Mouse (Mus musculus): ENCODE results near the gene Camkk2. TPM values are rescaled to one million over a fixed set of nuclear protein-coding genes. Genes with fewer than 3 reads are reported as not detected.

The Camkk2 gene
- polyA plus RNA-seq, 1 experiment from 2014 or later = 43.1 TPM

DNA sequence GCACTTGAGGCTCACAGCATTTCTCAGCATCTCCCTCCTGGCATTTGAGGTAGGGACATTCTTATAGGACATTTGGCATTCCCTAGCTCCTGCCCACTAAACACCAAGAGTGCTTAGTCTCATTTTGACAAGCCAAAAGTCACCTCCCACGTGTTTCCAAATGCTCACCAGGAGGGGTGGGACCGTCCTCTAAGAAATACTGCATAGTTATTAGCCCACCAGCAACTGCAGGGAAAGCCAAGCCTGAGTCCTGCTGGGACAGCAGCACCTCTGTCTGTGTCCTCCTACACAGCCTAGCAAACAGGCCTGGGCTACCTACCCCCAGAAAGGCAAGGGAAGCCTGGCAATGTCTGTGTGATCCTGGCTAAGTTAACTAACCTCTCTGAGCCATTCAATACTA lies 1.9 kb downstream of the Camkk2 start:
- Histone ChIP-seq H3K36me3 (peaks cover 4% of the 10 kb centered on the region; the same call in 1 of the 2 replicates), H3K27ac (no peak overlapping the region), H3K9ac (no peak overlapping the region), H3K4me3 (no peak overlapping the region), H3K27me3 (replicated peaks) (no peaks in the 10 kb centered on the region), H3K4me1 (peaks cover 6% of the 10 kb centered on the region), H3K9me3 (0 out of 2 replicates have a peak, but pooled peaks cover 5% of the 10 kb centered on the region), H3K4me2 (replicated peaks) (no peak overlapping the region)
- WGBS = 43% methylated on average over 2 of the region's 2 CpGs
- ATAC-seq (ENCODE audit: low FRiP score, low read depth) = no peak

GRCm38 (mm10) chr5:122775646-122776286 lies 3.4 kb downstream of the Camkk2 start:
- Histone ChIP-seq H3K27ac (no peak overlapping the region), H3K9ac (no peak overlapping the region), H3K27me3 (replicated peaks) (no peaks in the 10 kb centered on the region), H3K4me3 (no peak overlapping the region), H3K4me1 (peaks cover 8% of the 10 kb centered on the region), H3K36me3 (peaks cover 5% of the 10 kb centered on the region; the same call in 1 of the 2 replicates), H3K4me2 (replicated peaks) (no peak overlapping the region), H3K9me3 (0 out of 2 replicates have a peak, but pooled peaks cover 5% of the 10 kb centered on the region)
- 83% methylated on average over 14 of the region's 14 CpGs for WGBS
- ATAC-seq (ENCODE audit: low FRiP score, low read depth) = no peak

DNA sequence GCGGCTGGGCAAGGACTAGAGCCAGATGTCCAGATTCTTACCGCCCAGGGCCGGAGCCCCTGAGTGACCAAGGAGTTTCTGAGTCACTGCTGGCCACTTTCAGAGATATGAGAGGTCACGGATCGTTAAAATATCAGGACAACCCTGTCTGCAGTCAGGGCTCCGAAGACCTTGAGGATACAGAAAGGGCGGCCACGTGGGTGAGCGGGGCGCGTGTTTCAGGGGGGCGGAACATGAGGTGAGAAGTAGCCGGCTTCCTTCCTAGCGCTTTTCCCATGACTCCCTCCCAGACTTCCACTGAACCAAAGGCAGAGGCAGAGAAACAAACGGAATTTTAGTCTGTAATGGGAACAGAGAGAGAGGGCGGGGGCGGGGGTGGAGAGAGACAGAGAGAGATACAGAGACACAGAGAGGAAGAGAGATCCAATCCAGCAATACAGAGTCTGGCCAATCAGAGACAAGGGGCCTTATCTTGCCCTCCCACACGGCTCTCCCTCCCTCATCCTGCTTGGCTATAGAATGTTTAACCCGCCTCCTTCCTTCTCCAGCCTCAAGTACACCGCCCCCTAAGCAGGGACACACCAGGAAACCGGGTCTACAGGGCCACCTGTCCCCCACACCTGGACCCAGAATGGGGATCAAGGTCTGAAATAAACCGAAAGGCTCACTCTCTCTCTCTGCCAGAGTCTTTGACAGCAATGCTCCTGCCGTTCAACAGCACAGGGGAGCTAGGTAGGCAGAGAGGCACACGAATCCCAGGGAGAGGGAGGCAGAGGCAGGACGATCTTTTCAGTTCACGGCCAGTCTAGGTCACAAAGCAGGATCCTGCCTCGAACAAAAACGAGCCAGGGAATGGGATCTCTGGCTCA lies 4.2 kb downstream of the Camkk2 start:
- Histone ChIP-seq H3K36me3 (peaks cover 5% of the 10 kb centered on the region; the same call in 1 of the 2 replicates), H3K4me2 (replicated peaks) (no peak overlapping the region), H3K27me3 (replicated peaks) (no peaks in the 10 kb centered on the region), H3K9me3 (0 out of 2 replicates have a peak, but pooled peaks cover 5% of the 10 kb centered on the region), H3K4me1 (peaks cover 8% of the 10 kb centered on the region), H3K27ac (no peak overlapping the region), H3K9ac (no peak overlapping the region), H3K4me3 (no peak overlapping the region)
- no peak for ATAC-seq (ENCODE audit: low FRiP score, low read depth)
- WGBS = 83% methylated on average over 28 of the region's 28 CpGs

DNA sequence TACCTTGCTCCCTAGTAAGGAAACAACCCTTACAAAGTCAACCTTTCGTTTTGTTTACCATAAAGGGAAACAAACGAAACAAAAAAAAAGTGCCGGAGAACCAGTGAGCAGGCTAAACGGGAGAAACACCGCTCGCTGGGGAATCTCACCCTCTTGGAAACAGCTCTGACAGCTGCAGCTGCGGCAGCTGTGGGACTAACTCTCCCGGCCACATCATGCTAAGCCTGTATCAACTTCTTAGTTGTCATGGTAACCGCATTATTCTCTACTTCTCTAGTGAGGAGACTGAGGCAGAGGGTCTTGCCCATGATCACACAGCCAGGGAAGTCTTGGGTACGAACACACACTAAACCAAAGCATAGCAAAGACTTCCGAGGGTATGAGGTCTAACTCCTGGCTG lies 5.5 kb downstream of the Camkk2 start:
- Histone ChIP-seq H3K27ac (no peak overlapping the region), H3K4me2 (replicated peaks) (no peak overlapping the region), H3K4me3 (no peak overlapping the region), H3K9me3 (0 out of 2 replicates have a peak, but pooled peaks cover 5% of the 10 kb centered on the region), H3K27me3 (replicated peaks) (no peaks in the 10 kb centered on the region), H3K4me1 (peaks cover 8% of the 10 kb centered on the region), H3K9ac (no peak overlapping the region), H3K36me3 (peaks cover 5% of the 10 kb centered on the region; the same call in 1 of the 2 replicates)
- 90% methylated on average over 11 of the region's 11 CpGs for WGBS
- no peak for ATAC-seq (ENCODE audit: low FRiP score, low read depth)

DNA sequence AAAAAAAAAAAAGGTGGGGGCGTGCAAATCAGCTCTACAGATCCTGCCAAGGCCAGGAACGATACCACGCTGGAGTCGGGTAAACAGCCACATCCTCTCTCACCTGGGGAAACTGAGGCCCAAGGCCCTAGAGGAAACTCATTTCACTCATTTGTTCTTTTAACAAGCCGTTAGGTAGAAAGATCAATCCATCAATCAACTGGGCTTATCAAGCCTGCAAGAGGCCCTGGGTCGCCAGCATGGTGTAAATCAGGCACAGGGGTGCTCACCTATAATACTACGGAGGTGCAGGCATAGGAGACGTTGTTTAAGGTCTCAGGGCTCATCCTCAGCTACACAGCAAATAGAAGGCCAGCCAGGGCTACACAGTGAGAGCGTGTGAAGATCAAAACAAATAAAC lies 7.8 kb downstream of the Camkk2 start:
- no peak overlapping the region for H3K9ac ChIP-seq
- WGBS = 89% methylated on average over 9 of the region's 9 CpGs
- H3K9me3 ChIP-seq = 0 out of 2 replicates have a peak, but pooled peaks cover 5% of the 10 kb centered on the region
- no peak for ATAC-seq (ENCODE audit: low FRiP score, low read depth)
- no peak overlapping the region for H3K4me2 ChIP-seq (replicated peaks)
- 0 out of 2 replicates have a peak, but pooled peaks cover 2% of the 10 kb centered on the region for H3K4me1 ChIP-seq
- H3K4me3 ChIP-seq = no peak overlapping the region
- no peaks in the 10 kb centered on the region for H3K27me3 ChIP-seq (replicated peaks)
- H3K27ac ChIP-seq = no peak overlapping the region
- H3K36me3 ChIP-seq = peaks cover 5% of the 10 kb centered on the region; the same call in 1 of the 2 replicates

DNA sequence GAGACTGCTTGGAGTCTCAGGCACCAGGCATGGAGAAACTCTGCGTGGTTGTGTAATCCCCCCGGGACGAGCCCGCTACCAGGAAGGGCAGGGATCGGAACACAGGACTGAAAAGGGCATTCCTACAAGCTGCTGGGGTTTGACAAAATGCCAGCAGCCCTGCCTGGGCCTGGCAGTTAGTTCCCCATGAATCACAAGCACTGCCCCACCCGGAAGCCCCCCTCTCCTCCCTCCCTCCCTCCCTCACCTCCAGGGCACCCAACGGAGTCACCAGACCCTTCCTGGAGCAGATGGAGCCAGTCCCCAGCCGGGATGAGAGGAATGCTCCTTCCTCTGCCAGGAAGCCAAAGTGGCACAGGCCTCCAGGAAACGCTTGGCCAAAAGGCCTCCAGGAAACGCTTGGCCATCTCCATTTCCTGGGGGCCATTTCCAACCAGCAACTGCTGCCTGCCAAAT lies 8.4 kb downstream of the Camkk2 start:
- no peak for ATAC-seq (ENCODE audit: low FRiP score, low read depth)
- no peak overlapping the region for H3K27ac ChIP-seq
- peaks cover 5% of the 10 kb centered on the region; the same call in 1 of the 2 replicates for H3K36me3 ChIP-seq
- H3K9ac ChIP-seq = no peak overlapping the region
- no peak overlapping the region for H3K4me2 ChIP-seq (replicated peaks)
- no peaks in the 10 kb centered on the region for H3K27me3 ChIP-seq (replicated peaks)
- H3K4me1 ChIP-seq = 0 out of 2 replicates have a peak, but pooled peaks cover 2% of the 10 kb centered on the region
- 0 out of 2 replicates have a peak, but pooled peaks cover 5% of the 10 kb centered on the region for H3K9me3 ChIP-seq
- WGBS = 77% methylated on average over 10 of the region's 10 CpGs
- H3K4me3 ChIP-seq = no peak overlapping the region

- Histone ChIP-seq H3K27me3 (replicated peaks) (no peaks in the 10 kb centered on the region), H3K4me3 (no peak overlapping the region), H3K9ac (no peak overlapping the region), H3K9me3 (0 out of 2 replicates have a peak, but pooled peaks cover 5% of the 10 kb centered on the region), H3K36me3 (peaks cover 5% of the 10 kb centered on the region; the same call in 1 of the 2 replicates), H3K4me2 (replicated peaks) (no peak overlapping the region), H3K4me1 (0 out of 2 replicates have a peak, but pooled peaks cover 2% of the 10 kb centered on the region), H3K27ac (no peak overlapping the region)
- WGBS = 91% methylated on average over 7 of the region's 7 CpGs
- no peak for ATAC-seq (ENCODE audit: low FRiP score, low read depth)
Observed at GRCm38 (mm10) chr5:122770304-122770703, 8.9 kb downstream of the Camkk2 start.

GRCm38 (mm10) chr5:122769101-122769568 lies 10.1 kb downstream of the Camkk2 start:
- 83% methylated on average over 15 of the region's 15 CpGs for WGBS
- Histone ChIP-seq H3K9ac (no peak overlapping the region), H3K4me2 (replicated peaks) (no peak overlapping the region), H3K4me3 (no peak overlapping the region), H3K27ac (no peak overlapping the region), H3K27me3 (replicated peaks) (no peaks in the 10 kb centered on the region), H3K4me1 (0 out of 2 replicates have a peak, but pooled peaks cover 2% of the 10 kb centered on the region), H3K9me3 (0 out of 2 replicates have a peak, but pooled peaks cover 5% of the 10 kb centered on the region), H3K36me3 (peaks cover 3% of the 10 kb centered on the region; the same call in 1 of the 2 replicates)
- no peak for ATAC-seq (ENCODE audit: low FRiP score, low read depth)

DNA sequence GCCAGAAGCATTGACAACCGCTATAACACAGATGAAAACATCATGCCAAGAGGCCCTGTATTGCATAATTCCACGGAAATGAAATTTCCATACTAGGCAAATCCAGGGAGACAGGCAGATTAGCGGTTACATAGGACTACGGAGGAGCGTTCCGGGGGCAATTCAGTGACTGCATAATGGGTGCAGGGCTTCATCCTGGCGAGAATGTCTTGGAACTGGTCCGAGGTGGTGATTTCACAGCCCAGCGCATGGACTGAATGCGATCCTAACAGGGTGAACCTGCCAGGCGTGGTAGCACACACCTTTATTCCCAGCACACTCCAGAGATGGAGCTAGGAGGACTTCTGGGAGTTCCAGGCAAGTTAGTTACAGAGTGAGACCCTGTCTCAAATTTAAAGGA lies 11.9 kb downstream of the Camkk2 start:
- WGBS = 95% methylated on average over 11 of the region's 11 CpGs
- no peaks in the 10 kb centered on the region for H3K27me3 ChIP-seq (replicated peaks)
- 0 out of 2 replicates have a peak, but pooled peaks cover 2% of the 10 kb centered on the region for H3K4me1 ChIP-seq
- no peak overlapping the region for H3K27ac ChIP-seq
- H3K4me2 ChIP-seq (replicated peaks) = no peak overlapping the region
- H3K4me3 ChIP-seq = no peak overlapping the region
- H3K9me3 ChIP-seq = no peaks in the 10 kb centered on the region
- H3K9ac ChIP-seq = no peak overlapping the region
- H3K36me3 ChIP-seq = peaks cover 16% of the 10 kb centered on the region
- ATAC-seq (ENCODE audit: low FRiP score, low read depth) = no peak

DNA sequence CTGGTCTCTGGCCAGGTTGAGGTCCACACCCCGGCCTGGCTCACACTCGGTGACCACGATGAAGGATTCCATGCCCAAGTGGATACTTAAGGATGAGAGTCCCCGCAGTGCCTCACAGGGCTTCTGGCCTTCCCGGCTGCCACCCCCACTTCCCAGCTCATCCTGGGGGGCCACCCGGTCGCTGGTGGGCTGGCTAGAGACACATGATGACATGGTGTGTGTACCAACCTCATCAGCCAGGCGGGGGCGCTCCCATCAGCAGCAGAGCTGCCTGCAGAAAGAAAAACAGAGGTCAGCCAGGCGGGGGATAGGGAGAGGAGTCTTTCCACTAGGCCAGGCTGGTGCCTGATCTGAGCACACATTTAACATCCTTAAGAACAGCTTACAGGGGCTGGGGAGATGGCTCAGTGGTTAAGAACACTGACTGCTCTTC lies 15.2 kb downstream of the Camkk2 start:
- Histone ChIP-seq H3K4me1 (no peaks in the 10 kb centered on the region; the same call in 1 of the 2 replicates), H3K27me3 (replicated peaks) (no peaks in the 10 kb centered on the region), H3K27ac (no peak overlapping the region), H3K4me3 (no peak overlapping the region), H3K9ac (no peak overlapping the region), H3K36me3 (peaks cover 24% of the 10 kb centered on the region; the same call in 1 of the 2 replicates), H3K4me2 (replicated peaks) (no peak overlapping the region), H3K9me3 (no peaks in the 10 kb centered on the region)
- ATAC-seq (ENCODE audit: low FRiP score, low read depth) = no peak
- 52% methylated on average over 10 of the region's 10 CpGs for WGBS

- Histone ChIP-seq H3K4me1 (no peaks in the 10 kb centered on the region; the same call in 1 of the 2 replicates), H3K27me3 (replicated peaks) (no peaks in the 10 kb centered on the region), H3K9ac (0 out of 2 replicates have a peak overlapping the region, but pooled peaks have one; percentile 26), H3K4me3 (no peak overlapping the region), H3K36me3 (peaks cover 30% of the 10 kb centered on the region; the same call in 1 of the 2 replicates), H3K27ac (no peak overlapping the region), H3K4me2 (replicated peaks) (no peak overlapping the region), H3K9me3 (no peaks in the 10 kb centered on the region)
- WGBS = 87% methylated on average over 29 of the region's 29 CpGs
- ATAC-seq (ENCODE audit: low FRiP score, low read depth) = no peak
Observed at GRCm38 (mm10) chr5:122763271-122764031, 15.8 kb downstream of the Camkk2 start.
